Mouse (Mus musculus) adipocyte (in vitro differentiated cells): ENCODE results near the gene Gpx8.

ENCODE experiments used
- DNase-seq: peaks from one replicate; pipeline ENCODE4 v3.0.0-alpha.2; 2016; ENCODE audit warnings: low spot score

The Gpx8 gene

GRCm38 (mm10) chr13:113046211-113046883 lies at the start of gene Gpx8:
TSS of gene Gpx8 (minus strand) at chr13:113046410.
- peak; percentile 76 for DNase-seq

GRCm38 (mm10) chr13:113094618-113095017 lies 48.4 kb upstream of the Gpx8 start:
- DNase-seq = no peak

- no peak for DNase-seq
Observed at GRCm38 (mm10) chr13:113090489-113090888, 44.3 kb upstream of the Gpx8 start.

- no peak for DNase-seq
Observed at GRCm38 (mm10) chr13:113087226-113088017, 41.2 kb upstream of the Gpx8 start.

- DNase-seq = no peak
Observed at GRCm38 (mm10) chr13:113084732-113085131, 38.5 kb upstream of the Gpx8 start.

- no peak for DNase-seq
Observed at GRCm38 (mm10) chr13:113082101-113082500, 35.9 kb upstream of the Gpx8 start.

- no peak for DNase-seq
Observed at GRCm38 (mm10) chr13:113079021-113079420, 32.8 kb upstream of the Gpx8 start.

GRCm38 (mm10) chr13:113064542-113064941 lies 18.3 kb upstream of the Gpx8 start:
- no peak for DNase-seq

GRCm38 (mm10) chr13:113061746-113062145 lies 15.5 kb upstream of the Gpx8 start:
- DNase-seq = no peak

GRCm38 (mm10) chr13:113055826-113056225 lies 9.6 kb upstream of the Gpx8 start:
- no peak for DNase-seq

GRCm38 (mm10) chr13:113054230-113054629 lies 8.0 kb upstream of the Gpx8 start:
- DNase-seq = no peak

GRCm38 (mm10) chr13:113047647-113048046 lies 1.4 kb upstream of the Gpx8 start:
- no peak for DNase-seq

GRCm38 (mm10) chr13:113047018-113047417 lies 808 bp upstream of the Gpx8 start:
- no peak for DNase-seq

GRCm38 (mm10) chr13:113045458-113046110 lies 626 bp downstream of the Gpx8 start:
- DNase-seq = peak; percentile 32

- DNase-seq = no peak
Observed at GRCm38 (mm10) chr13:113044876-113045275, 1.3 kb downstream of the Gpx8 start.

- DNase-seq = peak; percentile 91
Observed at GRCm38 (mm10) chr13:113035852-113036251, 10.4 kb downstream of the Gpx8 start.

GRCm38 (mm10) chr13:113034950-113035421 lies 11.2 kb downstream of the Gpx8 start, which contains the start of gene Cdc20b:
TSS of gene Cdc20b (plus strand) at chr13:113035111.
- no peak for DNase-seq

GRCm38 (mm10) chr13:113034271-113034886 lies 11.8 kb downstream of the Gpx8 start:
- DNase-seq = no peak

GRCm38 (mm10) chr13:113032831-113033230 lies 13.4 kb downstream of the Gpx8 start:
- DNase-seq = no peak

GRCm38 (mm10) chr13:113031792-113032571 lies 14.2 kb downstream of the Gpx8 start:
- no peak for DNase-seq

- DNase-seq = no peak
Observed at GRCm38 (mm10) chr13:113031351-113031750, 14.9 kb downstream of the Gpx8 start.
